Mouse (Mus musculus): Measurements from ENCODE around the gene Rpl23a.
A peak's percentile ranks its signal among the peaks of the same experiment; 100 is the strongest.
"Not testable (repeated sequence)": the region's sequence is repeated elsewhere in the genome, so short reads cannot be mapped to it uniquely, and the experiment has no call there.

Rpl23a gene

DNA sequence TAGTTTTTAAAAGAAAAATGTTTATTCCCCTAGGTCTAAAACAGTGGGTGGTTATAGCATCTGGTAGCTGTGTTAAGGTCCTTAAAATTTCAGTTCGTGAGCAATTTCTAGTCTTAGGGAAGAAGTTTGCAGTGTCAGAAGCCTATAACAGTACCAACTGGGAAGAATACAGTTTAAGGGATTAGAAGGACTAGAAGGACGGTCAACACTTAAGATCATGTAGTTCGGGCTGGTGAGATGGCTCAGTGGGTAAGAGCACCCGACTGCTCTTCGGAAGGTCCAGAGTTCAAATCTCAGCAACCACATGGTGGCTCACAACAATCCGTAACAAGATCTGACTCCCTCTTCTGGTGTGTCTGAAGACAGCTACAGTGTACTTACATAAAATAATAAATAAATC, 1.3 kb upstream of the Rpl23a start:
- not testable (repeated sequence) for DNase-seq (ENCODE audit: low read depth, low spot score)

DNA sequence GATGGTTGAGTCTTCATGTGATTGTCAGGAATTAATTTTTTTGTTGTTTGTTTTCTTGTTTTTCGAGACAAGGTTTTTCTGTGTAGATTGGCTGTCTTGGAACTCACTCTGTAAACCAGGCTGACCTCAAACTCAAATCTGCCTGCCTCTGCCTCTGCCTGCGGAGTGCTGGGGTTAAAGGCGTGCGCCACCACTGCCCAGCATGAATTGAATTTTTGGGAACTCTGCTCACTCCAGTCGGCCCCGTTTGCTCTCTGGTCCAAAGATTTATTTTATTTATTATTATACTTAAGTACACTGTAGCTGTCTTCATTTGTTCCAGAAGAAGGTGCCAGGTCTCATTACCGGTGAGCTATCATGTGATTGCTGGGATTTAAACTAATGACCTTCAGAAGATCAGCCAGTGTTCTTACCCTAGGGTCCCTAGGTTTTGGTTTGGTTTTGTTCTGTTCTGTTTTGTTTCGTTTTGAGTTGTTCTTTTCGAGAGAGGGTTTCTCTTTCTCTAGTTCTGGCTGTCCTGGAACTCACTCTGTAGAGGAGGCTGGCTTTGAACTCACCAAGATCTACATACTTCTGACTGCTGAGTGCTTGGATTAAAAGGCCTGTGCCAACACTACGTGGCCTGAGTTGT, 615 bp upstream of the Rpl23a start:
- DNase-seq (ENCODE audit: low read depth, low spot score): no peak

DNA sequence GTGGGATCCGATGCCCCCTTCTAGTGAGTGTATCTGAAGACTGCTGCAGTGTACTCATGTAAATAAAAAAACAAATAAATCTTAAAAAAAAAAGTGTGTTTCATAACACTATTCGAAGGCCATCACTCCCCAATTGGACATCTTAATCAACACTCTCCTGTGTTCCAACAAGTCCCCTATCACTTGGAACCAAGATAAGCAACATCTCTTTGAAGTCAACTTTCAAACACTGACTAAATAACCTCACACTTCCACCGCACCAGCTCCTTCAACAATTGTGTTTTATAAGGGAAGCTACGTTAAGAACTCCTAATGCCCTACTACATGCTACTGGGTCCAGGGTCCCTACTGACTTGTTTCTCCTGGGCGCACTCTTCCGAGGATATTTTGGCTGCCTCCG, 934 bp downstream of the Rpl23a start:
- DNase-seq (ENCODE audit: low read depth, low spot score): no peak

DNA sequence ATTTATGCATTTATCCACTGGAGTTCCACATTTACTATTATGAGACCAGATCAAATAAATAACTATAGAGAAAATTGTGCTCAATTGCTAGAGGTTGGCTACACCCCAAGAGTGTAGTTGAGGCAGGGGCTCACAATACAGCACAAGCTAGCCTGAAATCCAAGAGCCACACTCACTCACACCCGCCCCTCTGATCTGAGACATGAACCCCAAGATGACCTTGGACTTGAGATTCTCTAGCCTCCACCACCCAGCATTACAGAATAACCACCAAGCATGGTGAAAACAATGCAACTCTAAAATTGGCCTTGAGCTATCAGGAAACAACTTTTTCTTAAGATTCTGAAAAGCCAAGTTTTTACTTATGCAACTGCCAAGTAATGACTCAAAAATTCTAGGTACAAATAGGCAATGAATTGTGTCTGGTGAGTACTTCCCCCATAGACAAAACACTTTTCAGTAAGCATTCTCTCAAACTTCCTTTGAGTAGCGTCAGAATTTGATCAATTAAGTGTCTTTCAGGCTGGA, 1.5 kb downstream of the Rpl23a start:
- no peak for DNase-seq (ENCODE audit: low read depth, low spot score)

DNA sequence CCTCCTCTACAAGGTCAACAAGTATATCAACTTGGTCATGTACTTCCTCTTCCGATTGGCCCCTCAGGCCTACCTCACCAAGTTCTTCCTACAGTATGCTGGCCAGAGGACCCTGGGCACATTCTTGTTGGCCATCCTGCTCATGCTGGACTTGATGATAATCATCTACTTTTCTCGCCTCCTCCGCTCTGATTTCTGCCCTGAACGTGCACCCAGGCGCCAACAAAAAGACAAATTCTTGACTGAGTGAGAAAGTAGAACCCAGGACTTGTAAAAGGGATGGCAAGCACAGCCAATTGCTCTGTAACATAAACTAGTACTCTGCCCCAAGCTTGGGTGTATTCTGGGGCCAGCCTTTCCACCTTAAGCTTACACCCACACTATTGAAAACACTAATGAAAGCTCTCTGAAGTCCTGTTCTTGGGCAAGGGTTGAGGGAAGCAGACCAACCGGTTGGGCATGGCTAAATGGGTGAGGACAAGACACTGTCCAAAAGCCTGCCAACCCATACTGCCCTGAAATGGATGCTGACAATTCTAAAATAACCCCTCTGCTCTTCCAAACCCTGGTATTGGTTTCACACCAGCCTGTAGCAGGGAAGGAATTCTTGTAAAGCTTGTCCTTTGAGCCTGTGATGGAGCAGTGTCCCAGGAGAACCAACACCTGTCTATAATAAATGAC, 3.2 kb downstream of the Rpl23a start:
- no peak for DNase-seq (ENCODE audit: low read depth, low spot score)

DNA sequence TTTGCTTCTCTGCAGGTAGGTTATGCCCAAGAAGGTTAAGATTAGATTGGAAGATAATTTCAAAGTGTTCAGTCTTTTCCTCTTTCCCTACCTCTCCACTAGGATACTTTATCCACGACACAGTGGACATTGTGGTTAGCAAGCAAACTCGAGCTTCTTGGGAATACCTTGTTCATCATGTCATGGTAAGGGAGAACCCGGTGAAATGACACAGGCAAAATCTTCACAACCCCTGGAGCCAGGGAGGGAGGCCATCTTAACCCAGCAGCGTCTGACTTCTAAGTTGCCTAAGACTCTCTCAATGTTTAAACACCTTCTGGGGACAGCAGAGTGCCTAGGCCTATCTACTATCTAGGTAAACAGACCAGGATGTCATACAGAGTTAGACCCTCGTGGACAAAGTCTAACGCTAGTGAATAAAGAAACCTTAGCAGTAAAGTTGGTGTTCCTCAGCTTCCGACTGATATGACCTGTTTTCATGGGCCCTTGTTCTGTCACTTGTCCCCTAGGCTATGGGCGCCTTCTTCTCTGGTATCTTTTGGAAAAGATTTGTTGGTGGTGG, 3.9 kb downstream of the Rpl23a start:
- no peak for DNase-seq (ENCODE audit: low read depth, low spot score)

DNA sequence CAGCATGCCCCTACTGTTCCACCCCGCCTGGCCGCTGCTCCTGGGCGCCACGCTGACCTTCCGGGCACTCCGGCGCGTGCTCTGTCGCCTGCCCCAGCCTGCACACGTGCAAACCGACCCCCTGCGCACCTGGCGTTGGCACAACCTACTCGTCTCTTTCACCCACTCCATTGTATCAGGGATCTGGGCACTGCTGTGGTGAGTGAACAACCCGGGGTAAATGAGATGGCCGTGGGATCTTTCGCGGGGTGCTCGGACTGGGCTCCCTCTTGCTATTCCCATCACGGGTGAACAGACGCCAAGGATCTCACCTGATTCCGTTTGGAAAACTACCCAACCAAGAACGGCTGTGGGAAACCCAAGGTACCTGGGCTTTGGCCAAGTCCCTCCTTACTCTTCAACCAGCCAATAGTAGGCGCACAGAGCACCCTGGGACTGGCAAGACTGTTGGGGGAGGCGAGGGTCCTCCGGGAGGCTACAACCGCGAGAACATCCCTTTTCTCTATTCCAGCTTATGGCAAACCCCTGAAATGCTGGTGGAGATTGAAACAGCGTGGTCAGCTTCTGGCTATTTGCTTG, 4.4 kb downstream of the Rpl23a start:
- no peak for DNase-seq (ENCODE audit: low read depth, low spot score)

DNA sequence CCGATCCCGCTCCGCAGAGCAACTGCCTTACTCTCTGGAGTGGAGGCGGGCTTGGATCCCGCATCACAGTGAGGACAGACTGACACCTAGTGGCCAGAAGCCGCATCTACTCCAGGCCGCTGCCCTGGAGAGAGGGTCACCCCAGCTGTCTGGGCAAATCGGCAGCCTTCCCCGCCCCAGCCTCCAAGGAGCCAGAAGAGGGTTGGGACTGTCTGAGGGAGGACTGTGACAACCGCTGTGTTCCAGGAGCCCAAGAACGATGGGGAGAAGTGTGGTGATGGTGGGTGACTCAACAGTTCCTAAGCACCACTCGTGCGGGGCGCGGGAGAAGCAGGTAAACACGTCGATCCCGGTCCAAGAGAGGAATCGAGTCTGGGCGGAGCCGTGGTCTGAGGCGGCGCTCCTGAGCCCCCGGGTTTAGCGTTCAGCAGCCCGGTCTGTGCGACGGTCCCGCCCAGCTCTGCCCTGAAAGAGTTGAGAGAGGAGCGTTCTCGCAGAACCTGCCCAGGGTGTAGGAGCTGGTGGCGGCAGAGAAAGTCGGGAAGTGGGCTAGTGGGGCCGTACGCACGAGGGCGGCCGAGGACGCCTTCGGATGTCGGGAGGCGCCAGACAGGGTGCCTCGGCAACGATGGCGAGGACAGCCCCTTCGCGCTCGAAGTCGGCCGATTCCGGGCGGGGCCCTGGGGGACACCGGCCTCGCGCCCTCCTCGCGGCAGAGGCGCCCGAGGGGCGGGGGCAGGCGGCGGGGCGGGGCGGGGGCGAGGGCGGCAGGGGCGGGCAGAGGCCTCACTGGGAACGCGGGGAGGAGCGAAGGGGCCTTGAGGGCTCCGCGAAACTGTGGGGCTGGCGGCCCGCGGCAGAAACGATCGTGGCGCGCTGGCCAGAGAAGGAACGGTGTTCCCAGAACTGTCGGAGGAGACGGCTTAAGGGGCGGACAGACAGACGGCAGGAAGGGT, 5.2 kb downstream of the Rpl23a start:
- DNase-seq (ENCODE audit: low read depth, low spot score): peak; percentile 93

DNA sequence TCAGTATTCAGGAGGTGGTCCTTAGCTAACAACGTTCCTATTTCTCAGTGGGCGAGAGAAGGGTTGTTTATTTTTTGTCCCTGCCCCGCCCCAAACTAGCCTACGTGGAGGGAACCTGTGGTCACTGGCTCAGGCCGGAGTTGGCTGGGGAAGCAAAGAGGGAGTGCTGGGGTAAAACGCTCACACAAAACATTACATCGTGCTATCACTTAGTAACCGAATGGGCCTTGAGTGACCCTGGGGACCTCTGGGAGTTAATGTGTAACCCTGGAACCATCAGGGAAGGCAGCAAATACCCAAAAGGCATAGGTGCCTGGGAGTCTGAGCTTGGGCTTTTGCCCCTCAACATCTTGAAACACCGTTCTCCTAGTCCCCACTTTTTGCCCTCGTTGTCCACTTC, 5.9 kb downstream of the Rpl23a start:
- no peak for DNase-seq (ENCODE audit: low read depth, low spot score)

DNA sequence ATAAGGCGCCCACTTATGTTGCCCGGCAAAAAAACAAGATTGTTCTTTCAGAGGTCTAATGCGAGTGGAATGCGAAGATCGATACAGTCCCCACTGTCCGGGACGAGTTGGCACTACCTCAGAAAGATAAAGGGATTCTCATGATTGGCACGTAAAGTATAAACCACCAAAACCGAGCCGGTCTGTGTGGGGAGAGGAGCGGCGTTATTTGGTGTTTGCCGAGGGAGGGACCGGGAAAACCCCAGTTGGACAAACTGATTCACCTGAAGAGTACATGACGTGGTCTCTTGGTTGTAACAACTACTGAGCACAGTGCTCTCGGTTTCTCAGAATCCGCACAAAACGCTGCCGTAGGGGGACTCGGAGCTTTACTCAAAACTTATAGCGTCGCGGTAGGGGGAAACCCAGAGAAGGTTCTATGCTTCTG, 6.5 kb downstream of the Rpl23a start:
- no peak for DNase-seq (ENCODE audit: low read depth, low spot score)

DNA sequence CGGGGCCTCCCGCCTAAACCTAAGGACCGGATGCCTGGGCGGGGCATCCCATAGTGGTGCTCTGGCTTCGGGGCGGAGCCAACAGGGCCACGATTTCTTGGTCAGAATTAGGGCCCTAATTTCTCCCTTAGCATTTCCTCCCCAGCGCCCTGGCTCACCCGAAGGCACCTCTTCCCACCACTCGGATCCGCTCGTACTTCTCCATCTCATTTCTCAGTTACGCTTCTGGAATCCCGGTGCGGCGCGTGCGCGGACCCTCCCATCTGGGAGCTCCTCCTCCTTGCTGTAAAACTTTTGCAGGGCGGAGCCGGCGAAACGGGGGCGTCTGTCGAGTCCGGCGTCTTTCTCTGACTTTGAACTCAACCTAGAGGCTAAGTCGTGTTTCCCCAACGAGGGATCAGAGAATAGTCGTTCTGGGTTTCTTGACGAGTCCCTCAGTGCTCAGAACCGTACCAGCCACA, 7.0 kb downstream of the Rpl23a start, which contains the start of the genes Nek8 and Tlcd1:
Nek8 (minus strand) TSS at position 274 of the 461 bp plus-strand sequence.
Tlcd1 (plus strand) TSS at position 310 of the 461 bp plus-strand sequence.
- DNase-seq (ENCODE audit: low read depth, low spot score): peak; percentile 83

DNA sequence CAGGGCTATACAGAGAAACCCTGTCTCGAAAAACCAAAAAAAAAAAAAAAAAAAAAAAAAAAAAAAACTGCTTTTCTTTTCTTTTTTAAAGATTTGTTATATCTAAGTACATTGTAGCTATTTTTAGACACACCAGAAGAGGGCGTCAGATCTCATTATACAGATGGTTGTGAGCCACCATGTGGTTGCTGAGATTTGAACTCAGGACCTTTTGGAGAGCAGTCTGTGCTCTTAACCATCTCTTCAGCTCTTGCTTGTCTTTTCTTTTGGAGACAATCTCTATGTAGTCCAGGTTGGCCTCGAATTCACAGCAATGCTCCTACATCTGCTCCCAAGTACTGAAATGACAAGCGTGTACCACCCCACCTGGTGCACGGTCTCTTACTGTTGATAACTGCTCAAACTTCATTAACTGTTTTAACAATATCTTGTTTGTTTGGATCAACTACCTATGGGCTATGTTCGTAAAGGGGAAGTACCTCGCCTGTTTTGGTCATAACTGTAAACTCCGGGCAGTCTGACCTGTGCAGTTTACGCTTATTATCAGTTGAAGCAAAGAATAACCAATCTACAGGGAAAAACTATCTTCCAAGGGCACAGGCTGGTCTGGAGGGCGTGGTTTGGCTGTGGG, 7.5 kb downstream of the Rpl23a start:
- peak; percentile 95 for DNase-seq (ENCODE audit: low read depth, low spot score)

DNA sequence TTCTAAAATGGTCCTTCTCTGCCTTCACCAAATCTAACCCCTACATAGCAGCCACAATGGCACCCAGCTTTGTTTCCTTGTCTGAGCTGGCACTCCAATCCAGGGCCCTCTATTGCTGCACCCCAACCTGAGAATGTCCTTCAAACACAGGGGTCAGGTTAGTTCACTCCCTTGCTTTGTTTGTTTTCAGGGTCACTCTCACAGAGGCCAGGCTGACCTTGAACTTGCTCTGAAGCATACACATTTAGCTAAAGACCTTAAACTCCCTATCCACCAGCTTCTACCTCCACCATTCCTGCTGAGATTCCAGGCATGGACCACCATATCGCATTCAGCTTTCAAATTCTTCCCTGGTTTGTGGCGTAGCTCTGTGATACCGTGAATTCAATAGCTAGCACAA, 8.9 kb downstream of the Rpl23a start:
- no peak for DNase-seq (ENCODE audit: low read depth, low spot score)

DNA sequence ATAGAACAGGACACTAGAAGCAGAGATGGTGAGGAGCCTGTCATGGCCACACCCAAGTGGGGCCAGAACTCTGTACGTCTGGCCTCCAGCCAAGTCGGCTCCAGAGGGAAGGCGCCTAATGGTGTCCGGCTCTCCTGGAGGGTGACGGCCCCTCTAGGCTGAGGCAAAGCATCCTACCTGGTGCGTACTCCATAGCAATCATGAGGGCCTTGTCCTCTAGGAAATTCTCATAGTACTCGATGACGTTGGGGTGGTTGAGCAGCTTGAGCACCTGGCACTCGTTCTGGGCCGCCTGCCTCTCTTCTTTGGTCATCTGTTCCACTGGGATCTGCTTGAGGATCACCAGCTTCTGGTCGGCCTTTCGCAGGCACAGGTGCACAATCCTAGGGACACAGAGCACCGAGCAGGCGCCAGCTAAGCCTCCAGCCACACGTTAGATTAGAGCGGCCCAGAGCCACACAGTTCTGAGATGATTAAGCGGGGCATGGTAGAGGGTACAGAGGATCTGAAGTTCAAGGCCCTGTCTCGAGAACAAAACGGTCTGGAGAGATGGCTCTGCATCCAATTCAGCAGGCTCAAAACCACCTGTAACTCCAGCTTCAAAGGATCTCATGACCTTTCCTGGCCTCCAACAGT, 10.5 kb downstream of the Rpl23a start:
- no peak for DNase-seq (ENCODE audit: low read depth, low spot score)

DNA sequence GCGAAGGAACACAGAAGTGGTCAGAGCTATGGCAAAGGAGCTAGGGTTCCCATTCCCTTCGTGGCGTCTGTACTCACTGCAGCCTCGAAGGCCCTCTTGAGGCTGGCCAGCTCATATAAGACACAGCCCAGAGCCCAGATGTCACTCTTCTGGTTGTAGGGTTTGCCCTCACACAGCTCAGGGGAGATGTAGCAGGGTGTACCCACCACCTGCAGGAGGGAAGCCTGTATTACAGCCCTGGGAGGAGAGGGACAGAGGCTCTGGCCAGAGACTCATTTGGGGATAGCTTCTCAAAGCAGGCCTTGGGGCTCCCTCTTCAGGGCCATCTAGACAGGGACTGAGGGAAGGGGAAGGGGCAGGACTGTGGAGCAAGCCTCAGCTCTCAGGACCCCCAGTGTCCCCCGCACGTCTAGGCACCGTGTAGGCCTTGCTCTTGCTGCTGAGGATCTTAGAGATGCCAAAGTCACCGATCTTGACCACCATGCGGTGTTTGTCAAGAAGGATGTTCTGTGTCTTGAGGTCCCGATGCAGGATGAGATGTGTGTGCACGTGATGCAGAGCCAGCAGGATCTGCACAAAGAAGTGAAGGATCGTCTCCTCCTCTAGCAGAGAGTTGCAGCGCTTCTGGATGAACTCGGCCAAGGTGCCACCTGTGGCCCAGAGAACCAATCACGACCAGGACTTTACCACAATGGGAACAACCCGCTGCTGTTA, 11.2 kb downstream of the Rpl23a start:
- DNase-seq (ENCODE audit: low read depth, low spot score): no peak

DNA sequence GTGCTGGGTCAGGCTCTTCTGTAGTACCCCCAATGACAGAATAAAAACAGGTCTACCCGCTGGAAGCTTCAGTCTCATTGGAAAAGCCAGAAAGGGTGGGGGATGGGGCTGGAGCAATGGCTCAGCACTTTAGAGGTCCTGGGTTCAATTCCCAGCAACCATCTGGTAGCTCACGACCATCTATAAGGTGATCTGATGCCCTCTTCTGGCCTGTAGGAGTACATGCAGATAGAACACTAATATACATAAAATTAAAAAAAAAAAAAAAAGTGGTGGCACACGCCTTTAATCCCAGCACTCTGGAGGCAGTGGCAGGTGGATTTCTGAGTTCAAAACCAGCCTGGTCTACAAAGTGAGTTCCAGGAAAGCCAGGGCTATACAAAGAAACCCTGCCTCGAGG, 12.1 kb downstream of the Rpl23a start:
- no peak for DNase-seq (ENCODE audit: low read depth, low spot score)

DNA sequence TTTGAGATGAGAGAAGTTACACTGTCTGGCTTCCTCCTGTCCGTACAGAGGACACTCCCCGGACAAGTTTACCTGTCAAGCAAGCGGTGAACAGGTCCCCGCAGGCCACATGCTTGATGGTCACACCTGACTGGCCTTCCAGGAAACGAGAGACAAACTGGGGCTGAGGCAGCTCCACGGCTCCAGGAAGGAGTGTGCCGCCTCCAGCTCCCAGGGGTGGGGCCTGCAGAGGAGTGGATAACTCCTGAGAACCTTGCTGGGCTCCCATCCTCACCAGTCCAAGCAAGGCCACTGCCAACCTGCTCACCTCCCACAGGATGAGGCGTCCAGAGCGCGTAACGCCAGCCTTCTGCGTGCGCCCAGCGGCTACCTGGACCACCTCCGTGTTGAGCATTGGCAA, 13.1 kb downstream of the Rpl23a start:
- DNase-seq (ENCODE audit: low read depth, low spot score): no peak

DNA sequence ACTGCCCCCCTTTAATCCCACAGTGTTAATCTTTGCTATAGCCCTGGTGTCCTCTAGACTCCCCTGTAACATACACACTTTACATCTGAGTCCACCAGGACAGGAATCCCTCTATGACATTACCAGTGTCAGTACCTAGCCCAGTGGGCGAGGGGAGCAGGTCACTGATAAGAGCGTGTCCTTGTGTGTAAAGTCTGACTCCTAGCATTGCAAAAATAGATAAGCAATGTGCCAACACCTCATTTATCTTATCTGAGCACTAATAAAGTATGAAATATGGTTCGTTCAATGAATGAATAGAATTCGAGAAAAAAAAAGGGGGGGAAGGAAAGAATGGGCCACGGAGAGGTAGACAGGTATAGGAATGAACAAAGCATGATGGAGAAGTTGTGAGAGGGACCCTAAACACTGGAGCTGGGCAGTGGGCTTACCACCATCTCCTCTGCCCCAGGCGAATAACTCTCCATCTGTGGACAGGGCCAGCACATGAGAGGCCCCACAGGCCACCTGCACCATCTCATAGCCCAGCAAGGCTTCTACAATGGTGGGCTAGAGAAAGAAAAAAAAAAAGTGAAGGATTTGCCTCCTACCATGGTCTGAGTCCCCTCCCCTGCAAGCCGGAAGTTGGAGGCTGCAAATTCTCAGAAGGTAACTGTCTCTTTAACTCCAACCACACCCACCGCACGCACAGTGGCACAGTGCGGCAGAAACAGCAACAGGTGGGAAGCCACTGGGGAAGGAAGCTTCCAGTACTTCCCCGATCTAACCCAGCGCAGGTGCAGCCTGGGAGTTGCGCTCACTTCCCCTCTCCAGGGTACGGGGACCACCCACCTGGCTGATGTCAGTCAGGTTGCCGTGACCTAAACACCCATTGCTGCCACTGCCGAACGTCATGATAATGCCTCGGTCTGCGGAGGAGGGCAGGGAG, 14.6 kb downstream of the Rpl23a start:
- no peak for DNase-seq (ENCODE audit: low read depth, low spot score)
